Mouse (Mus musculus) erythroblast, embryonic 14.5 days (primary cell): ENCODE measurements around the gene A430078G23Rik.

Experiments used
- GATA1 ChIP-seq: IDR thresholded peaks from 2 replicates; pipeline ENCODE4 v1.6.1; 2012; ENCODE audit warnings: low read length, inconsistent platforms, mixed read lengths
- TAL1 ChIP-seq: IDR thresholded peaks from 3 replicates; pipeline ENCODE4 v1.6.1; 2012; ENCODE audit warnings: low read length, inconsistent platforms, mixed read lengths

DNA sequence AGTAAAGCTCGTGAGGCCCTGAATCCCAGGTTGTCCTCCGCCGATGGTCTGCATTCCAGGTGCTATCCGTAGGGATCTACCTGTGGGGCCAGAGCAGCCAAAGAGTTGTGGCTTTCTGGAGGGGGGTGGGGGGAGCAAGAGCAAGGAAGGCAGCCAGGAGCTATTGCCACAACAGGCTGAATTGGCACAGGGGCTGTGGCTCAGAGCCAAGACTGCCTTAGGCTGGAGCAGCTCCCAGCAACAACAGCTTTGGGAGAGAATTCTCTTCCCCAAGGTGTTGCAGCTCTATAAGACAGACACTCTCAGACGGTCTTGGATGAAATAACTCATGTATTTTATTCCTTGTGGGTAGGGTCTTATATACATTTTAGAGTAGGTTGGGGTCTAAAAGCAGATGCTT lies 13.9 kb downstream of the A430078G23Rik start:
- TF ChIP-seq TAL1 (no peak), GATA1 (no peak)
